9 mouse cellular contexts compared by ENCODE assay signal in the genomic region with DNA sequence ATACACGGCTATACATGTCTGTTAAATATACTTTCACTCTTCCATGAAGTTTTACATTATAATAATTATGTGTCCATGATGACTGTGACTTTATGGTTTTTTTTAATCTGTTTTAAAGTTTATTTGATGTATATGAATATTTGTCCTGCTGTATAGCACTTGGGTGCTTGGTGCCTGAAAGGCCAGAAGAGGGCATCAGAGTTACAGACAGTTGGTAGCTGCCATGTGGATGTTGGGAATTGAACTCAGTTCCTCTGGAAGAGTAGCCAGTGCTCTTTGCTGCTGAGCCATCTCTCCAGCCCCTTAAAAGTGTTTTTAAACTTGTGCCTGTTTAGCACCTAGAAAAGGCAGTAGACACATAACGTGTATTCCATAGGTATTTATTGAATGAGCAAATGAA. TPM values are rescaled to one million over a fixed set of nuclear protein-coding genes. Genes with fewer than 3 reads are reported as not detected.
DNase-seq lines count a peak whose midpoint lies in the region; ATAC-seq and TF ChIP-seq lines count a peak whose summit lies in the region.
"Had no signal": no experiment of that assay in that cellular context is flagged by ENCODE, and none has a peak within 500 bp of the region (broad histone marks: within the 10 kb centered on the region; RNA-seq: fewer than 3 reads in every experiment).

No protein-coding gene starts in this region.

- H3K27ac ChIP-seq in kidney, adult 2 months (ENCODE audit: insufficient read depth, low read depth, low read length) = no peak overlapping the region
- no peak overlapping the region for H3K27ac ChIP-seq in kidney, embryonic 16.5 days (ENCODE audit: low read length)
- H3K27ac ChIP-seq in embryonic fibroblast, embryonic 13.5 days (ENCODE audit: insufficient read depth, low read length) = no peak overlapping the region
- H3K27ac ChIP-seq: forebrain, embryonic 15.5 days had no signal

- intact Hi-C loops in gastrocnemius, postnatal 36 days (cut with DNase I) = loop anchor here (5.0 kb wide), 1 partner anchor 156 kb away; no protein-coding TSS in a partner anchor

- no peaks in the 10 kb centered on the region for H3K27me3 ChIP-seq in kidney, adult 2 months (replicated peaks; ENCODE audit: control insufficient read depth, insufficient read depth, low read length)
- no peaks in the 10 kb centered on the region for H3K27me3 ChIP-seq in kidney, embryonic 16.5 days (ENCODE audit: insufficient read depth, low read length)
- no peaks in the 10 kb centered on the region for H3K27me3 ChIP-seq in E14TG2a.4 (ENCODE audit: insufficient read depth, low read length)
- H3K27me3 ChIP-seq: forebrain, embryonic 15.5 days had no signal

- no peak for ATAC-seq in kidney, embryonic 16.5 days (ENCODE audit: low FRiP score, low TSS enrichment)
- ATAC-seq: forebrain, embryonic 15.5 days had no signal

- no peaks in the 10 kb centered on the region for H3K9me3 ChIP-seq in kidney, embryonic 16.5 days (ENCODE audit: low read length)
- H3K9me3 ChIP-seq in E14TG2a.4 (ENCODE audit: low read length) = no peaks in the 10 kb centered on the region
- H3K9me3 ChIP-seq: forebrain, embryonic 15.5 days had no signal

- TF ChIP-seq CTCF in kidney, adult 2 months (conservative IDR thresholded peaks at IDR 0.05; ENCODE audit: insufficient read depth, insufficient read length, low read depth, low read length) = peak; percentile 74
- TF ChIP-seq CTCF in E14TG2a.4 (conservative IDR thresholded peaks at IDR 0.05; ENCODE audit: low read length) = peak; percentile 47
- peak; percentile 51; the same call in 1 of the 2 replicates for TF ChIP-seq CTCF in embryonic fibroblast, embryonic 13.5 days (IDR thresholded peaks at IDR 0.05; ENCODE audit: borderline replicate concordance, insufficient read depth, low read length)

- H3K4me3 ChIP-seq in kidney, adult 2 months (ENCODE audit: insufficient read depth, low read depth, low read length) = no peak overlapping the region
- H3K4me3 ChIP-seq in kidney, embryonic 16.5 days (ENCODE audit: low read length) = no peak overlapping the region
- H3K4me3 ChIP-seq in E14TG2a.4 (replicated peaks; ENCODE audit: low read length) = no peak overlapping the region
- H3K4me3 ChIP-seq in embryonic fibroblast, embryonic 13.5 days (ENCODE audit: insufficient read depth, low read length) = no peak overlapping the region
- H3K4me3 ChIP-seq: forebrain, embryonic 15.5 days had no signal

- DNase-seq in kidney, adult 2 months = peak; percentile 56
- peak; percentile 33 for DNase-seq in A20 (ENCODE audit: low read depth, low spot score)
- DNase-seq in gastrocnemius, adult 18-20 months (ENCODE audit: low spot score) = no peak
- DNase-seq in gastrocnemius, postnatal 36 days = no peak
- no peak for DNase-seq in gastrocnemius, postnatal 4 days (ENCODE audit: low spot score in 2 of 2)

- H3K9ac ChIP-seq in kidney, embryonic 16.5 days (replicated peaks; ENCODE audit: low read length) = no peak overlapping the region
- H3K9ac ChIP-seq: forebrain, embryonic 15.5 days had no signal

- TF ChIP-seq POLR2A in kidney, adult 2 months (IDR thresholded peaks at IDR 0.05; ENCODE audit: low read depth, low read length) = no peak
- no peak for TF ChIP-seq POLR2A in embryonic fibroblast, embryonic 13.5 days (IDR thresholded peaks at IDR 0.05; ENCODE audit: low read depth, low read length)

- no peaks in the 10 kb centered on the region for H3K4me1 ChIP-seq in kidney, adult 2 months (ENCODE audit: control insufficient read depth, insufficient read depth, low read length)
- H3K4me1 ChIP-seq in kidney, embryonic 16.5 days (ENCODE audit: insufficient read depth, low read length) = no peaks in the 10 kb centered on the region
- no peaks in the 10 kb centered on the region for H3K4me1 ChIP-seq in E14TG2a.4 (replicated peaks; ENCODE audit: low read depth, low read length)
- no peaks in the 10 kb centered on the region for H3K4me1 ChIP-seq in embryonic fibroblast, embryonic 13.5 days (ENCODE audit: control insufficient read depth, insufficient read depth, low read length)
- H3K4me1 ChIP-seq: forebrain, embryonic 15.5 days had no signal

- no peak overlapping the region for H3K4me2 ChIP-seq in kidney, embryonic 16.5 days (replicated peaks; ENCODE audit: low read depth, low read length)
- H3K4me2 ChIP-seq: forebrain, embryonic 15.5 days had no signal

- WGBS in kidney, adult 2 months = 75% methylated on average over 2 of the region's 2 CpGs
- WGBS in kidney, embryonic 16.5 days = 81% methylated on average over 2 of the region's 2 CpGs

- no peaks in the 10 kb centered on the region for H3K36me3 ChIP-seq in kidney, adult 2 months (ENCODE audit: control insufficient read depth, insufficient read depth, low read length)
- no peaks in the 10 kb centered on the region for H3K36me3 ChIP-seq in kidney, embryonic 16.5 days (ENCODE audit: insufficient read depth, low read length)
- no peaks in the 10 kb centered on the region for H3K36me3 ChIP-seq in E14TG2a.4 (ENCODE audit: insufficient read depth, low read length)
- H3K36me3 ChIP-seq: forebrain, embryonic 15.5 days had no signal

RNA-seq across cellular contexts. Expression of gene Syne2, which starts 21.4 kb away (rescaled TPM):
- 54.5 and 68.4 TPM in 2 replicates for polyA plus RNA-seq in kidney, adult 2 months (2012; rRNA removed)
- 58.7 and 61.9 TPM in 2 replicates for polyA plus RNA-seq in kidney, embryonic 16.5 days (2015; fragmentation: Nextera tagmentation; extraction: Ambion mirVana)
- 10.9 TPM in 2 replicates for polyA plus RNA-seq in embryonic fibroblast, embryonic 13.5 days (2011; ENCODE audit: insufficient read length, low read depth, missing spikeins)
- 10 to 100 TPM in 1 of 2 experiments, 1 to 10 TPM in 1; 9.1 to 13.9 TPM for total RNA-seq in gastrocnemius, adult 18-20 months (2021)
- total RNA-seq in gastrocnemius, postnatal 36 days (2021) = 10 to 100 TPM; 14.3 to 15.5 TPM
- 10 to 100 TPM; 37.5 to 43.1 TPM for total RNA-seq in gastrocnemius, postnatal 4 days (2021)

Comparison
In these comparisons a context has a peak if more than half of its experiments do, and no peak if none do; other contexts are left out.
1. DNase-seq: peak in kidney, adult 2 months (single experiment) and A20 (single experiment); none in gastrocnemius, adult 18-20 months (single experiment), gastrocnemius, postnatal 36 days (0 of 2) and gastrocnemius, postnatal 4 days (0 of 2).
2. Peak in every context shown above with its lines, with median percentiles within 50 percentile points of each other: CTCF ChIP-seq.